Mouse (Mus musculus) adrenal gland, postnatal 36 days (tissue): ENCODE results near the gene Omt2b. TPM values are rescaled to one million over a fixed set of nuclear protein-coding genes. Genes with fewer than 3 reads are reported as not detected.

Source experiments
- total RNA-seq, 2 experiments: library from RNA; stranded (reverse); gene quantifications; 2 replicates each; pipeline ENCODE4 v1.2.3; 2021

The Omt2b gene
- total RNA-seq, 2 experiments from 2014 or later: not detected

Other genes starting within 250 kb of the Omt2b start
- gene Fbxo9, start 218.5 kb upstream of the Omt2b start, total RNA-seq: 100 to 1,000 TPM in 1 of 2 experiments, 10 to 100 TPM in 1; 77.1 to 101 TPM
- gene Ick, start 218.4 kb upstream of the Omt2b start, total RNA-seq: 10 to 100 TPM; 17.5 to 20.4 TPM
- 10 to 100 TPM; 37.1 to 47.6 TPM for gene Gsta4, start 144.8 kb upstream of the Omt2b start, total RNA-seq
- gene Gsta1, start 96.9 kb upstream of the Omt2b start, total RNA-seq: 1 to 10 TPM in 1 of 2 experiments, not detected in 1; 1.1 TPM
- gene Gm3776, start 70.5 kb upstream of the Omt2b start, total RNA-seq: not detected
- gene Gm10639, start 37.7 kb upstream of the Omt2b start, total RNA-seq: not detected
- gene Omt2a, start 12.8 kb upstream of the Omt2b start, total RNA-seq: not detected
- 1 to 10 TPM in 1 of 2 experiments, not detected in 1; 9.2 TPM for gene Gsta2, start 28.2 kb downstream of the Omt2b start, total RNA-seq
- not detected for gene Dppa5a, start 40.6 kb downstream of the Omt2b start, total RNA-seq
- gene Ooep, start 51.1 kb downstream of the Omt2b start, total RNA-seq: not detected
- not detected for gene Ddx43, start 68.2 kb downstream of the Omt2b start, total RNA-seq
- 1 to 10 TPM in 1 of 2 experiments, under 1 TPM in 1; 0.69 to 1.4 TPM for gene Cgas, start 115.6 kb downstream of the Omt2b start, total RNA-seq
- gene Mto1, start 120.6 kb downstream of the Omt2b start, total RNA-seq: 10 to 100 TPM; 29.4 to 30.8 TPM
- gene Gm17324, start 121.2 kb downstream of the Omt2b start, total RNA-seq: under 1 TPM in 1 of 2 experiments, not detected in 1; 0.30 TPM
- 1,000 to 10,000 TPM; 6,718 to 6,967 TPM for gene Eef1a1, start 161.6 kb downstream of the Omt2b start, total RNA-seq